Mouse (Mus musculus) kidney, embryonic 16.5 days (tissue): ENCODE measurements around the gene Gnpnat1. TPM values are rescaled to one million over a fixed set of nuclear protein-coding genes. Genes with fewer than 3 reads are reported as not detected.

Experiments
- ATAC-seq: fragments of 200-750 bp; cut with Nextera tagmentation; 2 replicates; pipeline ENCODE4 v1.8.0; 2017; ENCODE audit warnings: moderate TSS enrichment; ENCODE audit not compliant: low FRiP score, low TSS enrichment
- H3K27ac ChIP-seq: fragments of 300-500 bp; sonication (generic); 2 replicates; pipeline ENCODE4 v1.5.1; 2014; ENCODE audit warnings: low read length
- H3K27me3 ChIP-seq: fragments of 300-500 bp; sonication (generic); 2 replicates; pipeline ENCODE4 v1.6.1; 2014; ENCODE audit warnings: low read length, control low read depth, mixed read lengths; ENCODE audit not compliant: insufficient read depth
- H3K36me3 ChIP-seq: fragments of 300-500 bp; sonication (generic); 2 replicates; pipeline ENCODE4 v1.6.1; 2014; ENCODE audit warnings: low read length, control low read depth, mixed read lengths; ENCODE audit not compliant: insufficient read depth
- H3K4me1 ChIP-seq: fragments of 300-500 bp; sonication (generic); 2 replicates; pipeline ENCODE4 v1.6.1; 2014; ENCODE audit warnings: low read length, control low read depth, mixed read lengths; ENCODE audit not compliant: insufficient read depth
- H3K4me2 ChIP-seq: fragments of 300-500 bp; sonication (generic); replicated peaks from 2 replicates; pipeline ENCODE4 v1.6.1; 2014; ENCODE audit warnings: low read depth, low read length
- H3K4me3 ChIP-seq: fragments of 300-500 bp; sonication (generic); 2 replicates; pipeline ENCODE4 v1.5.1; 2014; ENCODE audit warnings: mild to moderate bottlenecking, low read length
- H3K9ac ChIP-seq: fragments of 300-500 bp; sonication (generic); replicated peaks from 2 replicates; pipeline ENCODE4 v1.6.1; 2014; ENCODE audit warnings: low read length
- H3K9me3 ChIP-seq: fragments of 300-500 bp; sonication (generic); 2 replicates; pipeline ENCODE4 v1.6.1; 2016; ENCODE audit warnings: low read length, control low read depth
- WGBS: fragments of 180-500 bp; shearing (Covaris S2); extraction: QIAGEN DNeasy Blood & Tissue Kit; methylation state at CpG from one replicate; pipeline ENCODE4 v1.1.7; 2014; 5-methylcytosine and 5-hydroxymethylcytosine counted together
- polyA plus RNA-seq: library from polyadenylated mRNA; unstranded; fragments of >200 nt; fragmentation: Nextera tagmentation; extraction: Ambion mirVana; gene quantifications from 2 replicates; pipeline ENCODE4 v1.2.1, GENCODE M21; 2015

Gnpnat1 gene
- polyA plus RNA-seq, 1 experiment from 2014 or later: 63.0 TPM

DNA sequence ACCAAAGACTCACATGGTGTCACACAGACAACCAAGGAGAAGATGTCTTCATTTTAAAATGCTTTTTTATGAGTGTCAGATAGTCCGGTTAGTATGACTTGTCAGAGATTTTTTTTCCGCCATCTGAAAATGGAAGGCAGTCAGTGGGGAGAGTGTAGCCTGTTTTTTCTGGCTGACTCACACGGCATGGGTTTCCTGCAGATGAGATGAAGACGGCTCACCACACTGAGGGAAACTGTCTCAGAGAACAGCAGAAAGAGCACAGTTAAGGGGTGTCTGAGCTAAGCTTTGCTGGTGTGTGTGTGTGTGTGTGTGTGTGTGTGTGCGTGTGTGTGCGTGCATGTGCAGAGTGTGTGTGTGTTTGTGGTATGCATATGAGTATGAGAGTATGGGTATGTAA lies 36.6 kb upstream of the Gnpnat1 start:
- 63% methylated on average over 6 of the region's 6 CpGs for WGBS
- H3K27ac ChIP-seq: no peak overlapping the region
- no peaks in the 10 kb centered on the region for H3K36me3 ChIP-seq
- H3K9ac ChIP-seq: no peak overlapping the region
- H3K4me3 ChIP-seq: no peak overlapping the region
- H3K9me3 ChIP-seq: no peaks in the 10 kb centered on the region
- H3K27me3 ChIP-seq: no peaks in the 10 kb centered on the region
- H3K4me1 ChIP-seq: peaks cover 44% of the 10 kb centered on the region
- no peak overlapping the region for H3K4me2 ChIP-seq
- ATAC-seq: no peak

GRCm38 (mm10) chr14:45439387-45439786 lies 34.7 kb upstream of the Gnpnat1 start:
- H3K27me3 ChIP-seq: no peaks in the 10 kb centered on the region
- peaks cover 26% of the 10 kb centered on the region for H3K4me1 ChIP-seq
- H3K9ac ChIP-seq: no peak overlapping the region
- 74% methylated on average over 9 of the region's 9 CpGs for whole genome bisulfite sequencing
- no peaks in the 10 kb centered on the region for H3K9me3 ChIP-seq
- no peak overlapping the region for H3K4me2 ChIP-seq
- H3K36me3 ChIP-seq: no peaks in the 10 kb centered on the region
- ATAC-seq: no peak
- peak overlapping the region; percentile 43; the same call in 1 of the 2 replicates for H3K27ac ChIP-seq
- H3K4me3 ChIP-seq: no peak overlapping the region

- no peak overlapping the region for H3K4me2 ChIP-seq
- H3K36me3 ChIP-seq: no peaks in the 10 kb centered on the region
- no peaks in the 10 kb centered on the region for H3K27me3 ChIP-seq
- ATAC-seq: no peak
- peak overlapping the region; percentile 43; the same call in 1 of the 2 replicates for H3K27ac ChIP-seq
- H3K9ac ChIP-seq: no peak overlapping the region
- peaks cover 25% of the 10 kb centered on the region for H3K4me1 ChIP-seq
- no peak overlapping the region for H3K4me3 ChIP-seq
- no peaks in the 10 kb centered on the region for H3K9me3 ChIP-seq
- 62% methylated on average over 2 of the region's 2 CpGs for WGBS
Measured at GRCm38 (mm10) chr14:45438931-45439275, 34.2 kb upstream of the Gnpnat1 start.

- Histone ChIP-seq H3K36me3 (no peaks in the 10 kb centered on the region), H3K4me3 (no peak overlapping the region), H3K4me2 (no peak overlapping the region), H3K4me1 (peaks cover 23% of the 10 kb centered on the region), H3K27ac (peak overlapping the region; percentile 69; the same call in 1 of the 2 replicates), H3K9me3 (no peaks in the 10 kb centered on the region), H3K9ac (no peak overlapping the region), H3K27me3 (no peaks in the 10 kb centered on the region)
- WGBS: 55% methylated on average over 19 of the region's 19 CpGs
- ATAC-seq: no peak
Measured at GRCm38 (mm10) chr14:45438250-45438930, 33.7 kb upstream of the Gnpnat1 start.

DNA sequence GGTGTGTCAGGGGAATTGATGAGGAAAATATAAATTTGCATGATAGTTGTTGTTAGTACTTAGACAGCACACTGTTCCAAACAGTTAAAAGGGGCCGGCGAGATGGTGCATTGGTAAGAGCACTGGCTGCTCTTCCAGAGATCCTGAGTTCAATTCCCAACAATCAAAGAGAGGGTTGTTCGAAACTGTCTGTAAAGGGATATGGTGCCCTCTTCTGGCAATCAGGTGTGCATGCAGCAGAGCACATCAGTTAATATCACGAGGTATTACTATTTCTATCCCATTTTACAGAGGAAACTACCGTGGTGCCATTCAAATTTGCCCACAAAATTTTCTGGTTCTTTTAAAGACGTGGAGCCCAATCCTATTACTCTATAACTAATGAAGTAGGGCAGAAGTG lies 29.5 kb upstream of the Gnpnat1 start:
- no peak overlapping the region for H3K4me3 ChIP-seq
- WGBS: 78% methylated on average over 6 of the region's 6 CpGs
- H3K9me3 ChIP-seq: peaks cover 9% of the 10 kb centered on the region
- H3K4me1 ChIP-seq: peaks cover 11% of the 10 kb centered on the region; the same call in 1 of the 2 replicates
- no peak overlapping the region for H3K4me2 ChIP-seq
- no peak overlapping the region for H3K9ac ChIP-seq
- H3K27me3 ChIP-seq: no peaks in the 10 kb centered on the region
- no peak for ATAC-seq
- H3K27ac ChIP-seq: no peak overlapping the region
- H3K36me3 ChIP-seq: no peaks in the 10 kb centered on the region; the same call in 1 of the 2 replicates

DNA sequence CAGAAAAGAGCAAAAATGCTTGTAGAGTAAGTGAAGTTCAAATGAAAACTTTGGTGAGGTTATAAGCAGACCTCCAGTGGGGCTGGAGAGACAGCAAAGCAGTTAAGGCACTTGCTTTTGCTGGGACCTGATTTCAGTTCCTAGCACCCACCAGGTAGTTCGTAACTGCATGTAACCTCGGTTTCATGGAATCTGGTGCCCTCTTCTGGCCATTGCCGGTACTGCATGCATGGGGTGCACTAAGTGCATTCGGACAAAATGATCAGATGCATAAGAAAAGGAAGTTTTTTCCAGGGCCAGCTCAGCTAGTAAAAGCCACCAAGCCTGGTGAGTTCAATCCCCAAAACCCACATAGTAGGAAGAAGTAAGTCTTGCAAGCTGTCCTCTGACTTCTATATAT lies 27.3 kb upstream of the Gnpnat1 start:
- WGBS: 76% methylated on average over 4 of the region's 4 CpGs
- no peak overlapping the region for H3K4me2 ChIP-seq
- no peaks in the 10 kb centered on the region; the same call in 1 of the 2 replicates for H3K36me3 ChIP-seq
- no peak overlapping the region for H3K27ac ChIP-seq
- no peak for ATAC-seq
- H3K9me3 ChIP-seq: peaks cover 10% of the 10 kb centered on the region
- H3K27me3 ChIP-seq: no peaks in the 10 kb centered on the region
- H3K9ac ChIP-seq: no peak overlapping the region
- H3K4me1 ChIP-seq: peaks cover 3% of the 10 kb centered on the region; the same call in 1 of the 2 replicates
- H3K4me3 ChIP-seq: no peak overlapping the region

DNA sequence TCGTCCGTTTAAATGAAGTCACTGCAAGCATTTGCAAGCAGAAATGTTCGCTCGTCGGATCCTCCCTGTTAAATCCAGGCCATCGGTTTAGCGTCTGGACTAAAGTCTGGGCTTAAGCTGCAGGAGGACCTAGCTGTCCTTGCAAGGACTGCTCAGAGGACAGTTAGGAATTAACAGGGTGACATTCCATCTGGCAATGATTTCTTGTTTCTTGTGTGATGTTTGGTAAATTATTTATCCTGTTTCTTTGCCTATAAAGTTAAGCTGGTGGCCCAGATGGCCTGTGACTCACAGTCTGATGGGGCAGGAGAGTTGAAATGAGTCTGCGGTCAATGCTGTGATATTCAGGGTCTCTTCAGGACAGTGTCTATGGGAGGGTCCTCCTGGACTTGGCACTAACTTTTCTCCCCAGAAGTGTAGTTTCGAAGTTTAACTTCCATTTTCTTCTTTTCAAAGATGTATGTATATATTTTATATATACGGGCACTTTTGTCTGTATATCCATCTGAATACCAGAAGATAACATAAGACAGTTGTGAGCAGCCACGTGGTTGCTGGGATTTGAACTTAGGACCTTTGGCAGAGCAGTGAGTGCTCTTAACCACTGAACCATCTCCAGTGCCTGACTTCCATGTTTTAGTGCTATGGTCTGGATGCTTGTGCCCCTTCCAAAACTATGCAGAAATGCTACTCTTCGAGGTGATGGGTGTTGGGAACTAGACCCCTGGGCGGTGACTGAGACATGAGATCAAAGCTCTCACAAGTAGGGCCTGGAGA lies 25.5 kb upstream of the Gnpnat1 start:
- no peak overlapping the region for H3K4me2 ChIP-seq
- H3K27me3 ChIP-seq: no peaks in the 10 kb centered on the region
- 73% methylated on average over 13 of the region's 13 CpGs for WGBS
- no peak overlapping the region for H3K4me3 ChIP-seq
- H3K27ac ChIP-seq: peak overlapping the region; percentile 82
- peaks cover 15% of the 10 kb centered on the region for H3K9me3 ChIP-seq
- H3K4me1 ChIP-seq: no peaks in the 10 kb centered on the region
- H3K9ac ChIP-seq: no peak overlapping the region
- no peaks in the 10 kb centered on the region; the same call in 1 of the 2 replicates for H3K36me3 ChIP-seq
- ATAC-seq: peak; percentile 94

- H3K36me3 ChIP-seq: no peaks in the 10 kb centered on the region
- peaks cover 6% of the 10 kb centered on the region for H3K9me3 ChIP-seq
- 10% methylated on average over 5 of the region's 5 CpGs for WGBS
- H3K27ac ChIP-seq: no peak overlapping the region
- no peak overlapping the region for H3K4me2 ChIP-seq
- ATAC-seq: no peak
- no peak overlapping the region for H3K9ac ChIP-seq
- H3K27me3 ChIP-seq: no peaks in the 10 kb centered on the region
- no peak overlapping the region for H3K4me3 ChIP-seq
- H3K4me1 ChIP-seq: no peaks in the 10 kb centered on the region
Measured at GRCm38 (mm10) chr14:45423220-45423619, 18.5 kb upstream of the Gnpnat1 start.

DNA sequence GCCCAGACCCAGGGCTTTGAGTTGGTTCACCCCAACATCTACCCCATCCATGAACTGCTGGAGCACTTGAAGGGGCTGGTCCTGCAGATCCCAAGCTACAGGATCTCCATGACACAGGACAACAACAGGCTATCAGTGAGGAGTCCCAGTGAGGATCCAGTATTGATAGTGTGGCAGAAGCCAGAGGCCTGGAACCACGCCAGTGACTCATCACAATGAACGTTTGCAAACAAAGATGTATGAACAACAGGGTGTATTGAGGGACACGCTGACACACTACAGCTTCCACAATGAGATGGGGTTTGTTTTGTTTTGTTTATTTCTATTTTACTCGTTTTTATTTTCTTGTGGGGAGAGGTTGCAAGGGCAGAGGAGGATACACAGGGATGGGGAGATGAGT lies 17.7 kb upstream of the Gnpnat1 start:
- H3K27me3 ChIP-seq: no peaks in the 10 kb centered on the region
- 69% methylated on average over 4 of the region's 4 CpGs for whole genome bisulfite sequencing

GRCm38 (mm10) chr14:45419323-45419722 lies 14.6 kb upstream of the Gnpnat1 start:
- no peak overlapping the region for H3K27ac ChIP-seq
- no peak overlapping the region for H3K4me2 ChIP-seq
- no peak overlapping the region for H3K4me3 ChIP-seq
- no peaks in the 10 kb centered on the region for H3K36me3 ChIP-seq
- H3K27me3 ChIP-seq: no peaks in the 10 kb centered on the region
- no peaks in the 10 kb centered on the region for H3K9me3 ChIP-seq
- WGBS: 76% methylated on average over 4 of the region's 4 CpGs
- ATAC-seq: no peak
- H3K4me1 ChIP-seq: no peaks in the 10 kb centered on the region
- no peak overlapping the region for H3K9ac ChIP-seq

More for the DNA sequence above, 17.7 kb upstream of the Gnpnat1 start:
- H3K4me2 ChIP-seq: no peak overlapping the region
- no peak for ATAC-seq
- no peak overlapping the region for H3K9ac ChIP-seq
- H3K4me1 ChIP-seq: no peaks in the 10 kb centered on the region
- H3K4me3 ChIP-seq: no peak overlapping the region
- H3K36me3 ChIP-seq: no peaks in the 10 kb centered on the region
- H3K27ac ChIP-seq: no peak overlapping the region
- H3K9me3 ChIP-seq: peaks cover 6% of the 10 kb centered on the region
